Mouse (Mus musculus) limb, embryonic 13.5 days (tissue): Measurements from ENCODE around the gene Ptprd. TPM values are rescaled to one million over a fixed set of nuclear protein-coding genes. Genes with fewer than 3 reads are reported as not detected.

Experiments
- ATAC-seq: fragments of 200-750 bp; cut with Nextera tagmentation; 2 replicates; pipeline ENCODE4 v1.8.0; 2017; ENCODE audit warnings: low read depth, moderate number of reproducible peaks, moderate TSS enrichment; ENCODE audit not compliant: low FRiP score
- H3K27ac ChIP-seq: fragments of 300-500 bp; sonication (generic); 2 replicates; pipeline ENCODE4 v1.5.1; 2015; ENCODE audit warnings: inconsistent platforms, mild to moderate bottlenecking, moderate library complexity
- H3K27me3 ChIP-seq: fragments of 300-500 bp; sonication (generic); 2 replicates; pipeline ENCODE4 v1.6.1; 2015; ENCODE audit warnings: mild to moderate bottlenecking, inconsistent platforms
- H3K36me3 ChIP-seq: fragments of 300-500 bp; sonication (generic); 2 replicates; pipeline ENCODE4 v1.6.1; 2015; ENCODE audit warnings: inconsistent platforms, mild to moderate bottlenecking, moderate library complexity
- H3K4me1 ChIP-seq: fragments of 300-500 bp; sonication (generic); 2 replicates; pipeline ENCODE4 v1.6.1; 2015; ENCODE audit warnings: inconsistent platforms
- H3K4me2 ChIP-seq: fragments of 300-500 bp; sonication (generic); replicated peaks from 2 replicates; pipeline ENCODE4 v1.6.1; 2015; ENCODE audit warnings: inconsistent platforms, mild to moderate bottlenecking, moderate library complexity
- H3K4me3 ChIP-seq: fragments of 300-500 bp; sonication (generic); 2 replicates; pipeline ENCODE4 v1.5.1; 2015; ENCODE audit warnings: moderate library complexity, mild to moderate bottlenecking, inconsistent platforms
- H3K9ac ChIP-seq: fragments of 300-500 bp; sonication (generic); 2 replicates; pipeline ENCODE4 v1.6.1; 2015; ENCODE audit warnings: mild to moderate bottlenecking, inconsistent platforms
- H3K9me3 ChIP-seq: fragments of 300-500 bp; sonication (generic); 2 replicates; pipeline ENCODE4 v1.6.1; 2016; ENCODE audit warnings: inconsistent platforms
- WGBS: fragments of 180-500 bp; shearing (Covaris S2); methylation state at CpG from one replicate; pipeline ENCODE4 v1.1.7; 2015; 5-methylcytosine and 5-hydroxymethylcytosine counted together
- polyA plus RNA-seq: library from polyadenylated mRNA; unstranded; fragments of >200 nt; fragmentation: Nextera tagmentation; extraction: Ambion mirVana; gene quantifications from 2 replicates; pipeline ENCODE4 v1.2.1, GENCODE M21; 2015

The Ptprd gene
- polyA plus RNA-seq, 1 experiment from 2014 or later: 38.6 TPM

- H3K4me1 ChIP-seq: no peaks in the 10 kb centered on the region
- H3K4me2 ChIP-seq: no peak overlapping the region
- H3K36me3 ChIP-seq: no peaks in the 10 kb centered on the region
- no peak overlapping the region for H3K27ac ChIP-seq
- no peaks in the 10 kb centered on the region for H3K27me3 ChIP-seq
- no peak overlapping the region for H3K4me3 ChIP-seq
- H3K9ac ChIP-seq: no peak overlapping the region
- 86% methylated on average over 1 of the region's 1 CpGs for WGBS
- no peaks in the 10 kb centered on the region for H3K9me3 ChIP-seq
- no peak for ATAC-seq
Observed at GRCm38 (mm10) chr4:77283423-77283822, 928.3 kb downstream of the Ptprd start.

- Histone ChIP-seq H3K4me1 (no peaks in the 10 kb centered on the region), H3K4me3 (no peak overlapping the region), H3K9ac (no peak overlapping the region), H3K27ac (no peak overlapping the region), H3K27me3 (no peaks in the 10 kb centered on the region), H3K9me3 (no peaks in the 10 kb centered on the region), H3K4me2 (no peak overlapping the region), H3K36me3 (no peaks in the 10 kb centered on the region)
- 57% methylated on average over 4 of the region's 4 CpGs for WGBS
- ATAC-seq: no peak
Observed at GRCm38 (mm10) chr4:77277913-77278312, 933.8 kb downstream of the Ptprd start.

- ATAC-seq: 0 out of 2 replicates have a peak, but pooled peaks have one; percentile 35
- Histone ChIP-seq H3K27ac (no peak overlapping the region), H3K9ac (no peak overlapping the region), H3K27me3 (no peaks in the 10 kb centered on the region), H3K4me1 (peaks cover 7% of the 10 kb centered on the region), H3K4me3 (no peak overlapping the region), H3K4me2 (no peak overlapping the region), H3K36me3 (no peaks in the 10 kb centered on the region), H3K9me3 (no peaks in the 10 kb centered on the region)
- 62% methylated on average over 1 of the region's 1 CpGs for WGBS
Observed at GRCm38 (mm10) chr4:77259972-77260290, 951.8 kb downstream of the Ptprd start.

GRCm38 (mm10) chr4:77259250-77259971, 952.4 kb downstream of the Ptprd start:
- Histone ChIP-seq H3K4me2 (0 out of 2 replicates have a peak overlapping the region, but pooled peaks have one; percentile 17), H3K4me3 (no peak overlapping the region), H3K9me3 (no peaks in the 10 kb centered on the region), H3K36me3 (no peaks in the 10 kb centered on the region), H3K9ac (no peak overlapping the region), H3K27me3 (no peaks in the 10 kb centered on the region), H3K27ac (no peak overlapping the region), H3K4me1 (peaks cover 7% of the 10 kb centered on the region)
- peak; percentile 94 for ATAC-seq
- WGBS: 28% methylated on average over 8 of the region's 8 CpGs

DNA sequence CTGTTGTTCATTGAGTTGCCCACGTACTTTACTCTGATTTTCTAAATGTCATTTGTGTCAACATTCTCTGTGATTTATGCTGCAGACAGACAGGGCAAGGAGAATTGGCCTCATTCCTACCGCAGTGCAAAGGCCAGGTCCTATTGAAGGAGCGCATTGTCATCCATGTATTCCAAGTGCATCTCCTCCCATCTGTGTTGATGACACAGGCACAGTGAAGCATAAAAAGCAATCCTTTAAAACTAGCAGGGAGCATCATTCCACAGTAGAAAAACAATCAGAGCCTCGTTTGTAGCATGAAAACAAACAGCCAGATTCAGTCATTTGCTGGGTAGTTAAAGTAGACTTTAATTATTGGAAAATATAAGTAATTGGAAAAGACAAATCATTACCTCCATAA, 960.6 kb downstream of the Ptprd start:
- Histone ChIP-seq H3K27me3 (no peaks in the 10 kb centered on the region), H3K9ac (no peak overlapping the region), H3K4me3 (no peak overlapping the region), H3K27ac (no peak overlapping the region), H3K4me1 (no peaks in the 10 kb centered on the region), H3K36me3 (no peaks in the 10 kb centered on the region), H3K4me2 (no peak overlapping the region), H3K9me3 (no peaks in the 10 kb centered on the region)
- 63% methylated on average over 4 of the region's 4 CpGs for WGBS
- ATAC-seq: no peak

GRCm38 (mm10) chr4:77249801-77250200, 962.0 kb downstream of the Ptprd start:
- no peak overlapping the region for H3K4me3 ChIP-seq
- no peak for ATAC-seq
- H3K4me2 ChIP-seq: no peak overlapping the region
- no peak overlapping the region for H3K27ac ChIP-seq
- 54% methylated on average over 1 of the region's 1 CpGs for WGBS
- no peaks in the 10 kb centered on the region for H3K4me1 ChIP-seq
- no peaks in the 10 kb centered on the region for H3K27me3 ChIP-seq
- no peak overlapping the region for H3K9ac ChIP-seq
- H3K36me3 ChIP-seq: no peaks in the 10 kb centered on the region
- H3K9me3 ChIP-seq: no peaks in the 10 kb centered on the region

GRCm38 (mm10) chr4:77248918-77249317, 962.8 kb downstream of the Ptprd start:
- ATAC-seq: no peak
- no peaks in the 10 kb centered on the region for H3K36me3 ChIP-seq
- no peak overlapping the region for H3K4me2 ChIP-seq
- H3K4me3 ChIP-seq: no peak overlapping the region
- no peaks in the 10 kb centered on the region for H3K9me3 ChIP-seq
- H3K27ac ChIP-seq: no peak overlapping the region
- whole genome bisulfite sequencing: 69% methylated on average over 1 of the region's 1 CpGs
- no peaks in the 10 kb centered on the region for H3K27me3 ChIP-seq
- no peaks in the 10 kb centered on the region for H3K4me1 ChIP-seq
- no peak overlapping the region for H3K9ac ChIP-seq

GRCm38 (mm10) chr4:77241852-77242455, 969.8 kb downstream of the Ptprd start:
- Histone ChIP-seq H3K4me1 (no peaks in the 10 kb centered on the region), H3K4me3 (no peak overlapping the region), H3K9me3 (no peaks in the 10 kb centered on the region), H3K4me2 (no peak overlapping the region), H3K36me3 (no peaks in the 10 kb centered on the region), H3K27ac (no peak overlapping the region), H3K27me3 (no peaks in the 10 kb centered on the region), H3K9ac (no peak overlapping the region)
- WGBS: 75% methylated on average over 6 of the region's 6 CpGs
- no peak for ATAC-seq

- Histone ChIP-seq H3K9me3 (no peaks in the 10 kb centered on the region), H3K27me3 (no peaks in the 10 kb centered on the region), H3K4me2 (no peak overlapping the region), H3K27ac (no peak overlapping the region), H3K4me3 (no peak overlapping the region), H3K9ac (no peak overlapping the region), H3K4me1 (no peaks in the 10 kb centered on the region), H3K36me3 (no peaks in the 10 kb centered on the region)
- no peak for ATAC-seq
- WGBS: 77% methylated on average over 1 of the region's 1 CpGs
Observed at GRCm38 (mm10) chr4:77238144-77238543, 973.6 kb downstream of the Ptprd start.

- H3K27ac ChIP-seq: no peak overlapping the region
- no peak overlapping the region for H3K4me2 ChIP-seq
- H3K4me3 ChIP-seq: no peak overlapping the region
- no peak for ATAC-seq
- H3K36me3 ChIP-seq: no peaks in the 10 kb centered on the region
- no peaks in the 10 kb centered on the region for H3K4me1 ChIP-seq
- no peaks in the 10 kb centered on the region for H3K27me3 ChIP-seq
- H3K9ac ChIP-seq: no peak overlapping the region
- H3K9me3 ChIP-seq: no peaks in the 10 kb centered on the region
- 70% methylated on average over 2 of the region's 2 CpGs for WGBS
Observed at GRCm38 (mm10) chr4:77233243-77233642, 978.5 kb downstream of the Ptprd start.

- WGBS: 82% methylated on average over 8 of the region's 8 CpGs
- H3K36me3 ChIP-seq: no peaks in the 10 kb centered on the region
- H3K4me2 ChIP-seq: no peak overlapping the region
- no peaks in the 10 kb centered on the region for H3K9me3 ChIP-seq
- H3K27me3 ChIP-seq: no peaks in the 10 kb centered on the region
- no peak for ATAC-seq
- H3K4me3 ChIP-seq: no peak overlapping the region
- no peak overlapping the region for H3K9ac ChIP-seq
- H3K4me1 ChIP-seq: no peaks in the 10 kb centered on the region
- H3K27ac ChIP-seq: no peak overlapping the region
Observed at GRCm38 (mm10) chr4:77168866-77169265, 1042.9 kb downstream of the Ptprd start.

- Histone ChIP-seq H3K27ac (no peak overlapping the region), H3K27me3 (no peaks in the 10 kb centered on the region), H3K4me3 (no peak overlapping the region), H3K4me1 (no peaks in the 10 kb centered on the region), H3K36me3 (no peaks in the 10 kb centered on the region), H3K4me2 (no peak overlapping the region), H3K9ac (no peak overlapping the region), H3K9me3 (no peaks in the 10 kb centered on the region)
- 87% methylated on average over 3 of the region's 3 CpGs for WGBS
- no peak for ATAC-seq
Observed at GRCm38 (mm10) chr4:77157601-77158000, 1054.2 kb downstream of the Ptprd start.

GRCm38 (mm10) chr4:77155561-77155960, 1056.2 kb downstream of the Ptprd start:
- H3K27ac ChIP-seq: no peak overlapping the region
- WGBS: 85% methylated on average over 2 of the region's 2 CpGs
- H3K36me3 ChIP-seq: no peaks in the 10 kb centered on the region
- H3K27me3 ChIP-seq: no peaks in the 10 kb centered on the region
- H3K4me3 ChIP-seq: no peak overlapping the region
- H3K4me1 ChIP-seq: no peaks in the 10 kb centered on the region
- no peak for ATAC-seq
- no peak overlapping the region for H3K9ac ChIP-seq
- H3K9me3 ChIP-seq: no peaks in the 10 kb centered on the region
- H3K4me2 ChIP-seq: no peak overlapping the region
